Mouse (Mus musculus) cerebellum, adult 11 months (tissue): ENCODE measurements around the gene Inf2.

Experiments used
- DNase-seq: peaks from one replicate; pipeline ENCODE4 v3.0.0; 2022

Inf2 gene

GRCm38 (mm10) chr12:112628197-112628596, 39.6 kb downstream of the Inf2 start:
- DNase-seq, result no peak

- DNase-seq, result peak; percentile 49
Measured at GRCm38 (mm10) chr12:112628928-112629721, 40.5 kb downstream of the Inf2 start.

- no peak for DNase-seq
Measured at GRCm38 (mm10) chr12:112630029-112630428, 41.4 kb downstream of the Inf2 start.

- no peak for DNase-seq
Measured at GRCm38 (mm10) chr12:112630796-112631195, 42.2 kb downstream of the Inf2 start.

GRCm38 (mm10) chr12:112631472-112631871, 42.9 kb downstream of the Inf2 start:
- DNase-seq, result no peak

- no peak for DNase-seq
Measured at GRCm38 (mm10) chr12:112632084-112632777, 43.6 kb downstream of the Inf2 start.

GRCm38 (mm10) chr12:112632907-112633306, 44.3 kb downstream of the Inf2 start:
- DNase-seq, result no peak

- no peak for DNase-seq
Measured at GRCm38 (mm10) chr12:112633686-112634085, 45.1 kb downstream of the Inf2 start.

GRCm38 (mm10) chr12:112639526-112639925, 50.9 kb downstream of the Inf2 start:
- DNase-seq, result no peak

- no peak for DNase-seq
Measured at GRCm38 (mm10) chr12:112643126-112643525, 54.5 kb downstream of the Inf2 start.

- peak; percentile 99 for DNase-seq
Measured at GRCm38 (mm10) chr12:112644180-112644854, 55.7 kb downstream of the Inf2 start, which contains the start of gene Siva1. Siva1 (plus strand) TSS chr12:112644679.

GRCm38 (mm10) chr12:112644855-112645506, 56.4 kb downstream of the Inf2 start:
- DNase-seq, result no peak

- DNase-seq, result no peak
Measured at GRCm38 (mm10) chr12:112646139-112646538, 57.6 kb downstream of the Inf2 start.

GRCm38 (mm10) chr12:112648081-112648480, 59.5 kb downstream of the Inf2 start:
- DNase-seq, result no peak

GRCm38 (mm10) chr12:112651778-112652439, 63.3 kb downstream of the Inf2 start:
- no peak for DNase-seq

GRCm38 (mm10) chr12:112653157-112653824, 64.7 kb downstream of the Inf2 start:
- DNase-seq, result peak; percentile 86

- DNase-seq, result no peak
Measured at GRCm38 (mm10) chr12:112654076-112654475, 65.5 kb downstream of the Inf2 start.

- peak; percentile 60 for DNase-seq
Measured at GRCm38 (mm10) chr12:112658619-112659018, 70.0 kb downstream of the Inf2 start.

- DNase-seq, result peak; percentile 69
Measured at GRCm38 (mm10) chr12:112659109-112659508, 70.5 kb downstream of the Inf2 start.

- DNase-seq, result no peak
Measured at GRCm38 (mm10) chr12:112660576-112661326, 72.2 kb downstream of the Inf2 start.

GRCm38 (mm10) chr12:112661327-112661605, 72.7 kb downstream of the Inf2 start:
- DNase-seq, result no peak
